Mouse (Mus musculus): Measurements from ENCODE around the gene Psme2b. TPM values are rescaled to one million over a fixed set of nuclear protein-coding genes. Genes with fewer than 3 reads are reported as not detected.

The Psme2b gene
- 10.3 and 17.1 TPM in 2 replicates for polyA plus RNA-seq (2012; rRNA removed; ENCODE audit: low replicate concordance)

GRCm38 (mm10) chr11:48946090-48946489 lies at the start of gene Psme2b:
Gene Psme2b (minus strand): TSS chr11:48946190.

GRCm38 (mm10) chr11:48994018-48994417 lies 48.0 kb upstream of the Psme2b start, which contains the start of gene Tgtp1:
Gene Tgtp1 (minus strand): TSS chr11:48994172.

GRCm38 (mm10) chr11:48991740-48992520 lies 45.9 kb upstream of the Psme2b start, which contains the start of gene Gm12185:
Gene Gm12185 (minus strand): TSS chr11:48992226.

GRCm38 (mm10) chr11:48979251-48979650 lies 33.3 kb upstream of the Psme2b start, which contains the start of gene 9930111J21Rik1:
Gene 9930111J21Rik1 (minus strand): TSS chr11:48979398.

GRCm38 (mm10) chr11:48978240-48978939 lies 32.4 kb upstream of the Psme2b start, which contains the start of gene Olfr56:
Gene Olfr56 (plus strand): TSS chr11:48978889.

GRCm38 (mm10) chr11:48902021-48902420 lies 44.0 kb downstream of the Psme2b start, which contains the start of gene Gm5431:
Gene Gm5431 (minus strand): TSS chr11:48902214.

Other genes starting within 250 kb of the Psme2b start
- gene Rack1, start 145.9 kb downstream of the Psme2b start, polyA plus RNA-seq (2012; rRNA removed; ENCODE audit: low replicate concordance): 2,623 and 3,377 TPM in 2 replicates
- 31.0 and 33.9 TPM in 2 replicates for gene Trim41, start 128.8 kb downstream of the Psme2b start, polyA plus RNA-seq (2012; rRNA removed; ENCODE audit: low replicate concordance)
- 32.9 and 36.6 TPM in 2 replicates for gene Trim7, start 120.0 kb downstream of the Psme2b start, polyA plus RNA-seq (2012; rRNA removed; ENCODE audit: low replicate concordance)
- 9.6 and 11.6 TPM in 2 replicates for gene Gm12184, start 119.5 kb downstream of the Psme2b start, polyA plus RNA-seq (2012; rRNA removed; ENCODE audit: low replicate concordance)
- gene Irgm1, start 74.5 kb downstream of the Psme2b start, polyA plus RNA-seq (2012; rRNA removed; ENCODE audit: low replicate concordance): 10.3 and 23.6 TPM in 2 replicates
- 0.55 and 1.9 TPM in 2 replicates for gene Gm5431, start 44.0 kb downstream of the Psme2b start, polyA plus RNA-seq (2012; rRNA removed; ENCODE audit: low replicate concordance)
- 0.11 and 0.16 TPM in 2 replicates for gene Olfr56, start 32.7 kb upstream of the Psme2b start, polyA plus RNA-seq (2012; rRNA removed; ENCODE audit: low replicate concordance)
- 10.4 and 15.4 TPM in 2 replicates for gene 9930111J21Rik1, start 33.2 kb upstream of the Psme2b start, polyA plus RNA-seq (2012; rRNA removed; ENCODE audit: low replicate concordance)
- gene Gm12185, start 46.0 kb upstream of the Psme2b start, polyA plus RNA-seq (2012; rRNA removed; ENCODE audit: low replicate concordance): 0.35 and 1.3 TPM in 2 replicates
- gene Tgtp1, start 48.0 kb upstream of the Psme2b start, polyA plus RNA-seq (2012; rRNA removed; ENCODE audit: low replicate concordance): 3.6 and 7.0 TPM in 2 replicates
- 6.7 and 7.0 TPM in 2 replicates for gene 9930111J21Rik2, start 105.1 kb upstream of the Psme2b start, polyA plus RNA-seq (2012; rRNA removed; ENCODE audit: low replicate concordance)
- 10.1 and 32.6 TPM in 2 replicates for gene Tgtp2, start 118.0 kb upstream of the Psme2b start, polyA plus RNA-seq (2012; rRNA removed; ENCODE audit: low replicate concordance)
- gene Ifi47, start 130.4 kb upstream of the Psme2b start, polyA plus RNA-seq (2012; rRNA removed; ENCODE audit: low replicate concordance): 15.1 and 19.8 TPM in 2 replicates
- gene Olfr1396, start 168.7 kb upstream of the Psme2b start, polyA plus RNA-seq (2012; rRNA removed; ENCODE audit: low replicate concordance): 0.97 and 2.1 TPM in 2 replicates
- not detected in 2 replicates for gene Olfr1395, start 196.1 kb upstream of the Psme2b start, polyA plus RNA-seq (2012; rRNA removed; ENCODE audit: low replicate concordance)
- gene Olfr1394, start 208.2 kb upstream of the Psme2b start, polyA plus RNA-seq (2012; rRNA removed; ENCODE audit: low replicate concordance): not detected in 2 replicates
- 35.1 and 63.1 TPM in 2 replicates for gene Btnl9, start 241.0 kb upstream of the Psme2b start, polyA plus RNA-seq (2012; rRNA removed; ENCODE audit: low replicate concordance)

Measured in mammary gland, adult 2 months (tissue).